Mouse (Mus musculus): ENCODE results near the gene Rdm1. TPM values are rescaled to one million over a fixed set of nuclear protein-coding genes. Genes with fewer than 3 reads are reported as not detected.
"Not testable (repeated sequence)": the region's sequence is repeated elsewhere in the genome, so short reads cannot be mapped to it uniquely, and the experiment has no call there.

Gene Rdm1
- 39.6 and 40.8 TPM in 2 replicates for polyA plus RNA-seq (2015; fragmentation: Nextera tagmentation; extraction: Ambion mirVana)

GRCm38 (mm10) chr11:101626995-101627856 lies at the start of gene Rdm1:
TSS of gene Rdm1 (plus strand) at chr11:101627195.
- Histone ChIP-seq H3K4me3 (replicated peaks; ENCODE audit: low read length) (peak within 1 kb of the TSS; percentile 66), H3K4me1 (ENCODE audit: control insufficient read depth, insufficient read depth, low read length) (no peaks in the 10 kb centered on the region), H3K4me2 (ENCODE audit: low read depth, low read length) (peak within 1 kb of the TSS; percentile 88), H3K27ac (ENCODE audit: low read length) (peak within 1 kb of the TSS; percentile 99), H3K27me3 (ENCODE audit: control insufficient read depth, insufficient read depth, low read length) (no peaks in the 10 kb centered on the region), H3K9me3 (replicated peaks; ENCODE audit: control insufficient read depth, low read length) (no peaks in the 10 kb centered on the region), H3K36me3 (ENCODE audit: control insufficient read depth, insufficient read depth, low read length) (no peaks in the 10 kb centered on the region), H3K9ac (ENCODE audit: low read length) (peak within 1 kb of the TSS; percentile 88)
- peak; percentile 90 for ATAC-seq (ENCODE audit: insufficient read depth, low FRiP score)
- WGBS, result 0% methylated on average over 32 of the region's 34 CpGs

- Histone ChIP-seq H3K9ac (ENCODE audit: low read length) (no peak overlapping the region), H3K9me3 (replicated peaks; ENCODE audit: control insufficient read depth, low read length) (no peaks in the 10 kb centered on the region), H3K4me2 (ENCODE audit: low read depth, low read length) (no peak overlapping the region), H3K4me1 (ENCODE audit: control insufficient read depth, insufficient read depth, low read length) (no peaks in the 10 kb centered on the region), H3K4me3 (replicated peaks; ENCODE audit: low read length) (no peak overlapping the region), H3K27ac (ENCODE audit: low read length) (no peak overlapping the region), H3K27me3 (ENCODE audit: control insufficient read depth, insufficient read depth, low read length) (no peaks in the 10 kb centered on the region), H3K36me3 (ENCODE audit: control insufficient read depth, insufficient read depth, low read length) (peaks cover 11% of the 10 kb centered on the region)
- WGBS, result 64% methylated on average over 6 of the region's 6 CpGs
- ATAC-seq (ENCODE audit: insufficient read depth, low FRiP score), result no peak
These were observed 45.8 kb upstream of the Rdm1 start for GRCm38 (mm10) chr11:101581081-101581764.

- ATAC-seq (ENCODE audit: insufficient read depth, low FRiP score), result peak; percentile 89; the same call in 1 of the 2 replicates
- Histone ChIP-seq H3K9ac (ENCODE audit: low read length) (peak within 1 kb of the TSS; percentile 75), H3K4me3 (replicated peaks; ENCODE audit: low read length) (peak within 1 kb of the TSS; percentile 61), H3K27ac (ENCODE audit: low read length) (peak within 1 kb of the TSS; percentile 66; the same call in 1 of the 2 replicates), H3K27me3 (ENCODE audit: control insufficient read depth, insufficient read depth, low read length) (no peaks in the 10 kb centered on the region), H3K4me2 (ENCODE audit: low read depth, low read length) (peak within 1 kb of the TSS; percentile 66), H3K4me1 (ENCODE audit: control insufficient read depth, insufficient read depth, low read length) (no peaks in the 10 kb centered on the region), H3K9me3 (replicated peaks; ENCODE audit: control insufficient read depth, low read length) (no peaks in the 10 kb centered on the region), H3K36me3 (ENCODE audit: control insufficient read depth, insufficient read depth, low read length) (peaks cover 11% of the 10 kb centered on the region)
- WGBS, result 14% methylated on average over 29 of the region's 31 CpGs
These were observed 44.6 kb upstream of the Rdm1 start, which contains the start of gene Tmem106a for GRCm38 (mm10) chr11:101582054-101583035. TSS of gene Tmem106a (plus strand) at chr11:101582242.

GRCm38 (mm10) chr11:101583205-101583604 lies 43.8 kb upstream of the Rdm1 start:
- Histone ChIP-seq H3K4me1 (ENCODE audit: control insufficient read depth, insufficient read depth, low read length) (no peaks in the 10 kb centered on the region), H3K4me2 (ENCODE audit: low read depth, low read length) (no peak overlapping the region), H3K36me3 (ENCODE audit: control insufficient read depth, insufficient read depth, low read length) (peaks cover 6% of the 10 kb centered on the region; the same call in 1 of the 2 replicates), H3K9me3 (replicated peaks; ENCODE audit: control insufficient read depth, low read length) (no peaks in the 10 kb centered on the region), H3K27ac (ENCODE audit: low read length) (no peak overlapping the region), H3K4me3 (replicated peaks; ENCODE audit: low read length) (no peak overlapping the region), H3K27me3 (ENCODE audit: control insufficient read depth, insufficient read depth, low read length) (no peaks in the 10 kb centered on the region), H3K9ac (ENCODE audit: low read length) (no peak overlapping the region)
- WGBS, result 94% methylated on average over 2 of the region's 2 CpGs
- no peak for ATAC-seq (ENCODE audit: insufficient read depth, low FRiP score)

- not testable (repeated sequence) for H3K36me3 ChIP-seq (ENCODE audit: control insufficient read depth, insufficient read depth, low read length); H3K4me2 ChIP-seq (ENCODE audit: low read depth, low read length); H3K4me1 ChIP-seq (ENCODE audit: control insufficient read depth, insufficient read depth, low read length); H3K27ac ChIP-seq (ENCODE audit: low read length); H3K9me3 ChIP-seq (replicated peaks; ENCODE audit: control insufficient read depth, low read length); H3K9ac ChIP-seq (ENCODE audit: low read length); ATAC-seq (ENCODE audit: insufficient read depth, low FRiP score); H3K4me3 ChIP-seq (replicated peaks; ENCODE audit: low read length); H3K27me3 ChIP-seq (ENCODE audit: control insufficient read depth, insufficient read depth, low read length)
- 96% methylated on average over 1 of the region's 1 CpGs for WGBS
These were observed 42.0 kb upstream of the Rdm1 start for GRCm38 (mm10) chr11:101585031-101585430.

- 63% methylated on average over 4 of the region's 4 CpGs for WGBS
- no peak overlapping the region for H3K27ac ChIP-seq (ENCODE audit: low read length)
- ATAC-seq (ENCODE audit: insufficient read depth, low FRiP score), result no peak
- H3K9ac ChIP-seq (ENCODE audit: low read length), result no peak overlapping the region
- no peaks in the 10 kb centered on the region for H3K4me1 ChIP-seq (ENCODE audit: control insufficient read depth, insufficient read depth, low read length)
- no peak overlapping the region for H3K4me3 ChIP-seq (replicated peaks; ENCODE audit: low read length)
- no peaks in the 10 kb centered on the region for H3K9me3 ChIP-seq (replicated peaks; ENCODE audit: control insufficient read depth, low read length)
- no peaks in the 10 kb centered on the region for H3K36me3 ChIP-seq (ENCODE audit: control insufficient read depth, insufficient read depth, low read length)
- no peaks in the 10 kb centered on the region for H3K27me3 ChIP-seq (ENCODE audit: control insufficient read depth, insufficient read depth, low read length)
- no peak overlapping the region for H3K4me2 ChIP-seq (ENCODE audit: low read depth, low read length)
These were observed 41.2 kb upstream of the Rdm1 start for GRCm38 (mm10) chr11:101585805-101586204.

GRCm38 (mm10) chr11:101587676-101588075 lies 39.3 kb upstream of the Rdm1 start:
- H3K4me2 ChIP-seq (ENCODE audit: low read depth, low read length), result no peak overlapping the region
- H3K9me3 ChIP-seq (replicated peaks; ENCODE audit: control insufficient read depth, low read length), result no peaks in the 10 kb centered on the region
- no peak overlapping the region for H3K4me3 ChIP-seq (replicated peaks; ENCODE audit: low read length)
- 87% methylated on average over 10 of the region's 10 CpGs for WGBS
- H3K27ac ChIP-seq (ENCODE audit: low read length), result no peak overlapping the region
- H3K36me3 ChIP-seq (ENCODE audit: control insufficient read depth, insufficient read depth, low read length), result no peaks in the 10 kb centered on the region
- ATAC-seq (ENCODE audit: insufficient read depth, low FRiP score), result no peak
- no peaks in the 10 kb centered on the region for H3K4me1 ChIP-seq (ENCODE audit: control insufficient read depth, insufficient read depth, low read length)
- H3K27me3 ChIP-seq (ENCODE audit: control insufficient read depth, insufficient read depth, low read length), result no peaks in the 10 kb centered on the region
- H3K9ac ChIP-seq (ENCODE audit: low read length), result no peak overlapping the region

- ATAC-seq (ENCODE audit: insufficient read depth, low FRiP score), result no peak
- Histone ChIP-seq H3K27me3 (ENCODE audit: control insufficient read depth, insufficient read depth, low read length) (no peaks in the 10 kb centered on the region), H3K4me1 (ENCODE audit: control insufficient read depth, insufficient read depth, low read length) (no peaks in the 10 kb centered on the region), H3K9ac (ENCODE audit: low read length) (no peak overlapping the region), H3K27ac (ENCODE audit: low read length) (no peak overlapping the region), H3K36me3 (ENCODE audit: control insufficient read depth, insufficient read depth, low read length) (no peaks in the 10 kb centered on the region), H3K9me3 (replicated peaks; ENCODE audit: control insufficient read depth, low read length) (no peaks in the 10 kb centered on the region), H3K4me3 (replicated peaks; ENCODE audit: low read length) (no peak overlapping the region), H3K4me2 (ENCODE audit: low read depth, low read length) (no peak overlapping the region)
- 90% methylated on average over 7 of the region's 7 CpGs for WGBS
These were observed 38.1 kb upstream of the Rdm1 start for GRCm38 (mm10) chr11:101588868-101589267.

Data from stomach, embryonic 16.5 days (tissue).